Mouse (Mus musculus) small intestine, adult 2 months (tissue): Measurements from ENCODE around the gene Hand1.

Experiments
- CTCF ChIP-seq: fragments of 200-500 bp; IDR thresholded peaks from 2 replicates; pipeline ENCODE4 v1.5.1; 2012; ENCODE audit warnings: low read depth, mild to moderate bottlenecking, control low read depth, inconsistent platforms, low read length, moderate library complexity, mixed read lengths; ENCODE audit not compliant: insufficient replicate concordance, insufficient read length; ENCODE audit errors: extremely low read depth
- POLR2A ChIP-seq: fragments of 200-500 bp; IDR thresholded peaks from 2 replicates; pipeline ENCODE4 v1.6.1; 2012; ENCODE audit warnings: low read depth, mild to moderate bottlenecking, control low read depth, inconsistent platforms, low read length, moderate library complexity

GRCm38 (mm10) chr11:57818189-57818588 lies 14.4 kb downstream of the Hand1 start:
- TF ChIP-seq POLR2A (no peak), CTCF (no peak)
